Mouse (Mus musculus) left cerebral cortex, postnatal 4 days (tissue): ENCODE measurements around the gene Lair1. TPM values are rescaled to one million over a fixed set of nuclear protein-coding genes. Genes with fewer than 3 reads are reported as not detected.
"Not testable (repeated sequence)": the region's sequence is repeated elsewhere in the genome, so short reads cannot be mapped to it uniquely, and the experiment has no call there.

ENCODE experiments used
- DNase-seq: peaks from one replicate; pipeline ENCODE4 v3.0.0-alpha.2; 2022
- intact Hi-C: fragments of 180-260 bp; cut with DNase I; formaldehyde crosslinking; loops from one replicate; pipeline ENCODE4 v1.15.1; 2025
- total RNA-seq, 2 experiments: library from RNA; stranded (reverse); gene quantifications; 2 replicates each; pipeline ENCODE4 v1.2.3; 2021

The Lair1 gene
- total RNA-seq, 2 experiments from 2014 or later, result 1.9 to 2.1 TPM

DNA sequence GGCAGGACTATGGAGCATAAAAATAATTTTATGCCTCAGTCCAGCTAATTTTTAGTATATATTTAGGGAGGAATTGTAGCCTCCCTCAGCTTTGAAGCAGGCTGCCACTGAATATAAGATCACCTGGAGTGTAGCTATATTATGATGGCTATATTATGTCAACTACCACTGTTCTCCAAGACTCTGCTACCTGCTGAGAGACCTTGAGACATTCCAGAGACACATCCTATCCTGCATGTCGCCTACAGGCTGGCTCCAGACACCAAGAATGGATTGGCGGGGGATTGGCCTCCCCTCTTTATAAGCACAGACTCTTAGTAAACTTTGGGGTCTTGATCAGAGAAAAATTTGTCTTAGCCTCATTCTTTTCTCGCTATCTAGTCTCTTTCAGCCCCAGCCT lies 58.4 kb downstream of the Lair1 start:
- intact Hi-C loops, result not testable (repeated sequence)

GRCm38 (mm10) chr7:4003996-4004395 lies 59.0 kb downstream of the Lair1 start:
- DNase-seq, intact Hi-C loops: not testable (repeated sequence)

More for the DNA sequence above, 58.4 kb downstream of the Lair1 start:
- DNase-seq, result not testable (repeated sequence)

- DNase-seq, result no peak
- intact Hi-C loops, result no loop called here
Measured at GRCm38 (mm10) chr7:3962017-3962416, 101.0 kb downstream of the Lair1 start.

- intact Hi-C loops, result no loop called here
Measured at GRCm38 (mm10) chr7:3957387-3957786, 105.6 kb downstream of the Lair1 start.

More at GRCm38 (mm10) chr7:3957387-3957786, 105.6 kb downstream of the Lair1 start:
- no peak for DNase-seq

Other genes starting within 250 kb of the Lair1 start
- not detected for gene Gm15448, start 237.5 kb downstream of the Lair1 start, total RNA-seq
- gene Pira2, start 218.2 kb downstream of the Lair1 start, total RNA-seq, result not detected
- gene Gm14548, start 165.1 kb downstream of the Lair1 start, total RNA-seq, result not detected
- not detected for gene Lilra6, start 147.7 kb downstream of the Lair1 start, total RNA-seq
- 100 to 1,000 TPM; 292 to 311 TPM for gene Ttyh1, start 56.2 kb upstream of the Lair1 start, total RNA-seq
- gene Leng8, start 73.8 kb upstream of the Lair1 start, total RNA-seq, result 100 to 1,000 TPM; 167 to 177 TPM
- 1 to 10 TPM; 5.3 to 5.5 TPM for gene Leng9, start 87.2 kb upstream of the Lair1 start, total RNA-seq
- gene Cdc42ep5, start 101.7 kb upstream of the Lair1 start, total RNA-seq, result 1 to 10 TPM; 3.0 to 4.0 TPM
- gene Lilra5, start 174.6 kb upstream of the Lair1 start, total RNA-seq, result not detected